Mouse (Mus musculus) intestine, embryonic 14.5 days (tissue): ENCODE results near the gene Dlgap3. TPM values are rescaled to one million over a fixed set of nuclear protein-coding genes. Genes with fewer than 3 reads are reported as not detected.

Experiments
- polyA plus RNA-seq: library from polyadenylated mRNA; unstranded; fragments of >200 nt; fragmentation: Nextera tagmentation; extraction: Ambion mirVana; gene quantifications from 2 replicates; pipeline ENCODE4 v1.2.1, GENCODE M21; 2014

Gene Dlgap3
- polyA plus RNA-seq, 1 experiment from 2014 or later, result 1.5 TPM

Other genes starting within 250 kb of the Dlgap3 start
- gene Zmym4, start 201.1 kb upstream of the Dlgap3 start, polyA plus RNA-seq, result 17.3 and 23.4 TPM in 2 replicates
- 98.7 and 113 TPM in 2 replicates for gene Sfpq, start 147.9 kb upstream of the Dlgap3 start, polyA plus RNA-seq
- gene Zmym1, start 108.1 kb upstream of the Dlgap3 start, polyA plus RNA-seq, result 22.6 and 22.8 TPM in 2 replicates
- 20.3 and 25.2 TPM in 2 replicates for gene Zmym6, start 91.8 kb upstream of the Dlgap3 start, polyA plus RNA-seq
- gene Tmem35b, start 45.5 kb upstream of the Dlgap3 start, polyA plus RNA-seq, result 19.2 and 25.2 TPM in 2 replicates
- gene Smim12, start 74.6 kb downstream of the Dlgap3 start, polyA plus RNA-seq, result 60.3 and 61.9 TPM in 2 replicates
- gene Gja4, start 144.8 kb downstream of the Dlgap3 start, polyA plus RNA-seq, result 22.5 and 22.9 TPM in 2 replicates
- 1.9 and 2.9 TPM in 2 replicates for gene Gjb3, start 161.6 kb downstream of the Dlgap3 start, polyA plus RNA-seq
- not detected in 2 replicates for gene Gjb4, start 184.9 kb downstream of the Dlgap3 start, polyA plus RNA-seq
- gene Gjb5, start 189.0 kb downstream of the Dlgap3 start, polyA plus RNA-seq, result 0.37 and 0.38 TPM in 2 replicates